Mouse (Mus musculus) liver, postnatal 0 days (tissue): Measurements from ENCODE around the gene Slc6a5. TPM values are rescaled to one million over a fixed set of nuclear protein-coding genes. Genes with fewer than 3 reads are reported as not detected.

Experiments used
- ATAC-seq: fragments of 200-750 bp; cut with Nextera tagmentation; 2 replicates; pipeline ENCODE4 v1.8.0; 2017; ENCODE audit warnings: mild to moderate bottlenecking, moderate library complexity
- DNase-seq: peaks from one replicate; pipeline ENCODE4 v3.0.0-alpha.2; 2016
- H3K27ac ChIP-seq: fragments of 300-500 bp; sonication (generic); 2 replicates; pipeline ENCODE4 v1.5.1; 2014; ENCODE audit warnings: antibody characterized with exemption, moderate library complexity, mild to moderate bottlenecking, low read depth
- H3K27me3 ChIP-seq: fragments of 300-500 bp; sonication (generic); 2 replicates; pipeline ENCODE4 v1.6.1; 2014; ENCODE audit warnings: low read length, control low read depth, mixed read lengths; ENCODE audit not compliant: insufficient read depth
- H3K36me3 ChIP-seq: fragments of 300-500 bp; sonication (generic); replicated peaks from 2 replicates; pipeline ENCODE4 v1.6.1; 2014; ENCODE audit warnings: mild to moderate bottlenecking, control low read depth, low read length, moderate library complexity, mixed read lengths; ENCODE audit not compliant: insufficient read depth
- H3K4me1 ChIP-seq: fragments of 300-500 bp; sonication (generic); 2 replicates; pipeline ENCODE4 v1.6.1; 2014; ENCODE audit warnings: antibody characterized with exemption, mild to moderate bottlenecking, control low read depth; ENCODE audit not compliant: insufficient read depth
- H3K4me2 ChIP-seq: fragments of 300-500 bp; sonication (generic); 2 replicates; pipeline ENCODE4 v1.6.1; 2014; ENCODE audit warnings: low read depth, mild to moderate bottlenecking, low read length, moderate library complexity, mixed read lengths
- H3K4me3 ChIP-seq: fragments of 300-500 bp; sonication (generic); 2 replicates; pipeline ENCODE4 v1.5.1; 2014; ENCODE audit warnings: low read depth, low read length
- H3K9ac ChIP-seq: fragments of 300-500 bp; sonication (generic); replicated peaks from 2 replicates; pipeline ENCODE4 v1.6.1; 2014; ENCODE audit warnings: mild to moderate bottlenecking, moderate library complexity
- H3K9me3 ChIP-seq: fragments of 300-500 bp; sonication (generic); 2 replicates; pipeline ENCODE4 v1.6.1; 2016; ENCODE audit warnings: mild to moderate bottlenecking, control low read depth, low read length, mixed read lengths
- CTCF ChIP-seq: sonication (generic); IDR thresholded peaks from 2 replicates; pipeline ENCODE4 v1.5.1; 2016; ENCODE audit warnings: antibody characterized with exemption, low read depth
- EP300 ChIP-seq: IDR thresholded peaks from 2 replicates; pipeline ENCODE4 v1.6.1; 2016; ENCODE audit warnings: antibody characterized with exemption, low read depth, mild to moderate bottlenecking
- WGBS: fragments of 180-500 bp; shearing (Covaris S2); extraction: QIAGEN DNeasy Blood & Tissue Kit; methylation state at CpG from one replicate; pipeline ENCODE4 v1.1.7; 2014; ENCODE audit not compliant: insufficient replicate concordance; 5-methylcytosine and 5-hydroxymethylcytosine counted together
- polyA plus RNA-seq: library from polyadenylated mRNA; unstranded; fragments of >200 nt; fragmentation: Nextera tagmentation; extraction: Ambion mirVana; gene quantifications from 2 replicates; pipeline ENCODE4 v1.2.1, GENCODE M21; 2015

The Slc6a5 gene
- polyA plus RNA-seq, 1 experiment from 2014 or later: not detected

- no peak overlapping the region for H3K4me2 ChIP-seq
- H3K27me3 ChIP-seq: no peaks in the 10 kb centered on the region
- no peak overlapping the region for H3K4me3 ChIP-seq
- H3K4me1 ChIP-seq: no peaks in the 10 kb centered on the region
- no peak overlapping the region for H3K9ac ChIP-seq
- ATAC-seq (no peak), DNase-seq (no peak)
- H3K36me3 ChIP-seq: no peaks in the 10 kb centered on the region
- no peaks in the 10 kb centered on the region for H3K9me3 ChIP-seq
- H3K27ac ChIP-seq: no peak overlapping the region
- WGBS: 31% methylated on average over 6 of the region's 6 CpGs
- TF ChIP-seq EP300 (no peak), CTCF (no peak)
Observed at GRCm38 (mm10) chr7:49984698-49985097, 74.8 kb downstream of the Slc6a5 start.

DNA sequence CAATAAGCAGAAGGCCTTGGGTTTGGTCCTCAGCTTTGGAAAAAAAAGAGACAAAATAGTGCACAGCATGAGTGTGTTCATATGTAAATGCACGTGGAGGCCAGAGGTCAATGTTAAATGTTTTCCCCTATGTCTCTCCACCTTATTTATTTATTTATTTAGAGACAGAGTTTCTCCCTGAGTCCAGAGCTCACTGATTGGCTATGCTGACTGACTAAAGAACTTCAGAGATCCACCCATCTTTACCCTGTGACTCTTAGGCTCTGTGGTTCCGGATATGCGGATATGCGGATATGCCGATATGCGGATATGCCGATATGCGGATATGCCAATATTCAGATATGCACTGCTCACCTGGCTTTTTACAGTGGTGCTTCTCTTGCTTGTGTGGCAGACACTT is 76.0 kb downstream of the Slc6a5 start:
- Histone ChIP-seq H3K9ac (no peak overlapping the region), H3K36me3 (no peaks in the 10 kb centered on the region), H3K27me3 (no peaks in the 10 kb centered on the region), H3K4me3 (no peak overlapping the region), H3K9me3 (no peaks in the 10 kb centered on the region), H3K27ac (no peak overlapping the region), H3K4me1 (no peaks in the 10 kb centered on the region), H3K4me2 (no peak overlapping the region)
- TF ChIP-seq CTCF: no peak
- no peak for TF ChIP-seq EP300
- DNase-seq (no peak), ATAC-seq (no peak)
- 93% methylated on average over 8 of the region's 8 CpGs for WGBS

- no peaks in the 10 kb centered on the region for H3K36me3 ChIP-seq
- WGBS: 60% methylated on average over 4 of the region's 4 CpGs
- no peak overlapping the region for H3K9ac ChIP-seq
- ATAC-seq: no peak
- no peaks in the 10 kb centered on the region for H3K27me3 ChIP-seq
- no peak overlapping the region for H3K4me2 ChIP-seq
- TF ChIP-seq CTCF: no peak
- TF ChIP-seq EP300: no peak
- no peaks in the 10 kb centered on the region; the same call in 1 of the 2 replicates for H3K9me3 ChIP-seq
- DNase-seq: no peak
- H3K27ac ChIP-seq: no peak overlapping the region
- H3K4me3 ChIP-seq: no peak overlapping the region
- H3K4me1 ChIP-seq: no peaks in the 10 kb centered on the region
Observed at GRCm38 (mm10) chr7:49999321-49999720, 89.4 kb downstream of the Slc6a5 start.

DNA sequence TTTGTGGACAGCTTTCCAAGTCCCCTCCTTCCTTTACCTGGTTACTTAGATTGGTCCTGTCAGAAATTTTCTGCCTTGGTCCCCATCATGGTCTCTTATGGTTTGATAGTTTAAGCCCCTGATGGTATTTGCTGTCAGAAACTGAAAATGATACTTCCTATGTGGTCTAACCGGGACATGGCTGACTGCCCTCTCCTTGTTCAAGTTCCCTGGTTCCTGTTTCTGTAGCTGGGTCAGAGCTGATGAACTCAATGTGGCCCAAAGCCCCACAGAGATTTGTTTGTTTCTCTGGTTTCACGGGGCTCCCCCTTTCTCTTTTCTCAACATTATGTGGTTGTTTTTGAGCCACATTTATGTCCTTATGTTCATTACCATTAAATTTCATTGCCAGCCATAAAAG is 95.3 kb downstream of the Slc6a5 start:
- no peak overlapping the region for H3K4me2 ChIP-seq
- TF ChIP-seq CTCF (no peak), EP300 (no peak)
- H3K9ac ChIP-seq: no peak overlapping the region
- DNase-seq (no peak), ATAC-seq (no peak)
- no peak overlapping the region for H3K27ac ChIP-seq
- H3K36me3 ChIP-seq: no peaks in the 10 kb centered on the region
- no peaks in the 10 kb centered on the region for H3K27me3 ChIP-seq
- H3K4me1 ChIP-seq: no peaks in the 10 kb centered on the region
- 43% methylated on average over 2 of the region's 2 CpGs for WGBS
- H3K4me3 ChIP-seq: no peak overlapping the region
- no peaks in the 10 kb centered on the region for H3K9me3 ChIP-seq

Other genes starting within 250 kb of the Slc6a5 start
- gene Htatip2, start 151.0 kb upstream of the Slc6a5 start, polyA plus RNA-seq: 56.7 and 65.5 TPM in 2 replicates
- gene Prmt3, start 131.8 kb upstream of the Slc6a5 start, polyA plus RNA-seq: 14.6 and 16.2 TPM in 2 replicates
- gene Nell1, start 64.7 kb downstream of the Slc6a5 start, polyA plus RNA-seq: not detected in 2 replicates